19 mouse cellular contexts compared by ENCODE assay signal in the genomic region with DNA sequence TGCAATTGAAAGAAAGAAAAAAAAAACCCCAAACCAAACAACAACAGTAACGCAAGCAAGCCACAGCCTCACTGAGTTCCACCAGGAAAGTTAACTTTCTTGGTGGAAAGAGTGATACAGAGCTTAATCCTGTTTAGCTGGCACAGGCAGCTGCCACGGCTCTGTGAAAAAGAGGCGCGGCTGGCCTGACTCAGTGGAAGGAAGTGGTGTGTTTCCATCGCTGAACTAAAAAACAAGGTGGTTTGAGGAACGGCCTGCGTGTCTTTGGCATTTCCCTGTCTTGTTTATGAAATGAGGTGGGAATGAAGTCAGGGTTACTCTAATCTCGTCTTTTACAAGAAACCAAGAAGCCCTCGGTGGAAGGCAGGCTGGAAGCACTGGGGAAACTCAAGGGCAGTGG. TPM values are rescaled to one million over a fixed set of nuclear protein-coding genes. Genes with fewer than 3 reads are reported as not detected.
DNase-seq lines count a peak whose midpoint lies in the region; ATAC-seq and TF ChIP-seq lines count a peak whose summit lies in the region.
"Had no signal": no experiment of that assay in that cellular context is flagged by ENCODE, and none has a peak within 500 bp of the region (broad histone marks: within the 10 kb centered on the region; RNA-seq: fewer than 3 reads in every experiment).

No protein-coding gene starts in this region.

- no peaks in the 10 kb centered on the region for H3K4me1 ChIP-seq in hindbrain, embryonic 16.5 days (ENCODE audit: control insufficient read depth, insufficient read depth, low read depth, low read length)
- H3K4me1 ChIP-seq: forebrain, embryonic 15.5 days; hindbrain, embryonic 15.5 days; midbrain, embryonic 12.5 days; neural tube, embryonic 12.5 days had no signal

- H3K27ac ChIP-seq in gastrocnemius, adult 2 months, result peak overlapping the region; percentile 38
- H3K27ac ChIP-seq in hindbrain, embryonic 16.5 days (ENCODE audit: low read depth, low read length), result no peak overlapping the region
- H3K27ac ChIP-seq: forebrain, embryonic 15.5 days; hindbrain, embryonic 15.5 days; midbrain, embryonic 12.5 days; neural tube, embryonic 12.5 days; stomach, embryonic 15.5 days had no signal

- ATAC-seq in hindbrain, embryonic 16.5 days, result no peak
- ATAC-seq: forebrain, embryonic 15.5 days; liver, postnatal 0 days had no signal

- H3K36me3 ChIP-seq in splenic B cell, adult 2 months (ENCODE audit: control insufficient read depth, insufficient read depth, low read length, poor library complexity, severe bottlenecking), result no peaks in the 10 kb centered on the region
- no peaks in the 10 kb centered on the region for H3K36me3 ChIP-seq in hindbrain, embryonic 16.5 days (ENCODE audit: control insufficient read depth, insufficient read depth, low read length)
- H3K36me3 ChIP-seq: forebrain, embryonic 15.5 days; heart, embryonic 12.5 days; hindbrain, embryonic 15.5 days; midbrain, embryonic 12.5 days; neural tube, embryonic 12.5 days; stomach, embryonic 15.5 days had no signal

- intact Hi-C loops in gastrocnemius, adult 2 months (cut with DNase I), result no loop called here

- no peak for DNase-seq in gastrocnemius, adult 2 months
- no peak for DNase-seq in gastrocnemius, adult 18-20 months (ENCODE audit: low spot score)
- DNase-seq in B cell, adult 2 months, result peak; percentile 47 to 50
- peak; percentile 39 for DNase-seq in fibroblast of lung, adult 2 months (ENCODE audit: low read depth)
- DNase-seq in splenic B cell, adult 2 months (ENCODE audit: low read depth, low spot score), result peak; percentile 72
- DNase-seq in kidney, adult 11 months, result no peak
- no peak for DNase-seq in frontal cortex, postnatal 36 days (ENCODE audit: low spot score in 2 of 2)
- DNase-seq: cerebellum, adult 18-20 months; kidney, postnatal 14 days; liver, postnatal 0 days had no signal

- H3K27me3 ChIP-seq in splenic B cell, adult 2 months (ENCODE audit: control insufficient read depth, insufficient read depth, low read length, poor library complexity, severe bottlenecking), result no peaks in the 10 kb centered on the region
- no peaks in the 10 kb centered on the region for H3K27me3 ChIP-seq in hindbrain, embryonic 16.5 days (replicated peaks; ENCODE audit: control insufficient read depth, insufficient read depth, low read length)
- H3K27me3 ChIP-seq: forebrain, embryonic 15.5 days; heart, embryonic 12.5 days; hindbrain, embryonic 15.5 days; midbrain, embryonic 12.5 days; neural tube, embryonic 12.5 days; stomach, embryonic 15.5 days had no signal

- H3K9ac ChIP-seq in hindbrain, embryonic 16.5 days (ENCODE audit: low read depth, low read length), result no peak overlapping the region
- H3K9ac ChIP-seq: forebrain, embryonic 15.5 days; heart, embryonic 12.5 days; hindbrain, embryonic 15.5 days; liver, postnatal 0 days; midbrain, embryonic 12.5 days; neural tube, embryonic 12.5 days; stomach, embryonic 15.5 days had no signal

- 80% methylated on average over 9 of the region's 9 CpGs for WGBS in hindbrain, embryonic 16.5 days

- TF ChIP-seq CTCF in gastrocnemius, adult 2 months (IDR thresholded peaks at IDR 0.05), result no peak

- H3K4me3 ChIP-seq in gastrocnemius, adult 2 months, result no peak overlapping the region
- H3K4me3 ChIP-seq in hindbrain, embryonic 16.5 days (ENCODE audit: low read length), result no peak overlapping the region
- H3K4me3 ChIP-seq: forebrain, embryonic 15.5 days; heart, embryonic 12.5 days; hindbrain, embryonic 15.5 days; midbrain, embryonic 12.5 days; neural tube, embryonic 12.5 days; stomach, embryonic 15.5 days had no signal

- no peaks in the 10 kb centered on the region for H3K9me3 ChIP-seq in hindbrain, embryonic 16.5 days (ENCODE audit: control insufficient read depth, low read length)
- H3K9me3 ChIP-seq: forebrain, embryonic 15.5 days; hindbrain, embryonic 15.5 days; midbrain, embryonic 12.5 days; neural tube, embryonic 12.5 days; stomach, embryonic 15.5 days had no signal

- no peak overlapping the region for H3K4me2 ChIP-seq in hindbrain, embryonic 16.5 days (ENCODE audit: low read length)
- H3K4me2 ChIP-seq: forebrain, embryonic 15.5 days; heart, embryonic 12.5 days; hindbrain, embryonic 15.5 days; midbrain, embryonic 12.5 days; neural tube, embryonic 12.5 days; stomach, embryonic 15.5 days had no signal

RNA-seq across cellular contexts. Expression of a gene that starts 43.3 kb away (rescaled TPM):
- 1 to 10 TPM in 1 of 2 experiments, under 1 TPM in 1; 0.64 to 2.5 TPM for total RNA-seq in gastrocnemius, adult 2 months (2021)
- 1 to 10 TPM in 1 of 2 experiments, under 1 TPM in 1; 0.52 to 1.6 TPM for total RNA-seq in gastrocnemius, adult 18-20 months (2021)
- polyA plus RNA-seq in hindbrain, embryonic 16.5 days (2015; fragmentation: Nextera tagmentation; extraction: Ambion mirVana), result 0.06 and 0.20 TPM in 2 replicates
- polyA plus RNA-seq: embryonic facial prominence, embryonic 11.5 days; limb, embryonic 11.5 days had no signal

Comparison
In these comparisons a context has a peak if more than half of its experiments do, and no peak if none do; other contexts are left out.
1. DNase-seq: peak in B cell, adult 2 months (2 of 2), fibroblast of lung, adult 2 months (single experiment) and splenic B cell, adult 2 months (single experiment); none in gastrocnemius, adult 2 months (single experiment), gastrocnemius, adult 18-20 months (single experiment), kidney, adult 11 months (single experiment) and frontal cortex, postnatal 36 days (0 of 2).